Mouse (Mus musculus) midbrain, postnatal 0 days (tissue): Measurements from ENCODE around the gene Rbbp4. TPM values are rescaled to one million over a fixed set of nuclear protein-coding genes. Genes with fewer than 3 reads are reported as not detected.

Source experiments
- ATAC-seq: fragments of 200-750 bp; cut with Nextera tagmentation; 2 replicates; pipeline ENCODE4 v1.8.0; 2017; ENCODE audit warnings: moderate number of reproducible peaks, mild to moderate bottlenecking, moderate TSS enrichment, moderate library complexity; ENCODE audit not compliant: low FRiP score
- DNase-seq: peaks from one replicate; pipeline ENCODE4 v3.0.0-alpha.2; 2015; ENCODE audit warnings: low spot score
- H3K27ac ChIP-seq: fragments of 300-500 bp; sonication (generic); 2 replicates; pipeline ENCODE4 v1.5.1; 2014; ENCODE audit warnings: low read depth, mild to moderate bottlenecking, low read length, mixed read lengths
- H3K27me3 ChIP-seq: fragments of 300-500 bp; sonication (generic); 2 replicates; pipeline ENCODE4 v1.6.1; 2014; ENCODE audit warnings: low read length, control low read depth, mixed read lengths; ENCODE audit not compliant: insufficient read depth
- H3K36me3 ChIP-seq: fragments of 300-500 bp; sonication (generic); 2 replicates; pipeline ENCODE4 v1.6.1; 2014; ENCODE audit warnings: low read length, control low read depth, mixed read lengths; ENCODE audit not compliant: insufficient read depth
- H3K4me1 ChIP-seq: fragments of 300-500 bp; sonication (generic); 2 replicates; pipeline ENCODE4 v1.6.1; 2014; ENCODE audit warnings: mild to moderate bottlenecking, control low read depth, antibody characterized with exemption, low read length, mixed read lengths; ENCODE audit not compliant: insufficient read depth
- H3K4me2 ChIP-seq: fragments of 300-500 bp; sonication (generic); 2 replicates; pipeline ENCODE4 v1.6.1; 2014; ENCODE audit warnings: low read depth, mild to moderate bottlenecking, low read length, mixed read lengths; ENCODE audit not compliant: poor library complexity, severe bottlenecking
- H3K4me3 ChIP-seq: fragments of 300-500 bp; sonication (generic); 2 replicates; pipeline ENCODE4 v1.5.1; 2014; ENCODE audit warnings: low read depth, mild to moderate bottlenecking, low read length, moderate library complexity
- H3K9ac ChIP-seq: fragments of 300-500 bp; sonication (generic); replicated peaks from 2 replicates; pipeline ENCODE4 v1.6.1; 2014; ENCODE audit warnings: mild to moderate bottlenecking, low read length, moderate library complexity, mixed read lengths; ENCODE audit not compliant: poor library complexity, severe bottlenecking
- H3K9me3 ChIP-seq: fragments of 300-500 bp; sonication (generic); 2 replicates; pipeline ENCODE4 v1.6.1; 2016; ENCODE audit warnings: low read length, control low read depth
- CTCF ChIP-seq: IDR thresholded peaks from 2 replicates; pipeline ENCODE4 v1.5.1; 2016; ENCODE audit warnings: antibody characterized with exemption, mild to moderate bottlenecking
- WGBS: fragments of 180-500 bp; shearing (Covaris S2); extraction: QIAGEN DNeasy Blood & Tissue Kit; methylation state at CpG from one replicate; pipeline ENCODE4 v1.1.7; 2014; 5-methylcytosine and 5-hydroxymethylcytosine counted together
- microRNA-seq: library from miRNA; unstranded; fragments of <30 nt; microRNA quantifications from one replicate; pipeline ENCODE4, GENCODE M21; 2016; ENCODE audit warnings: borderline number of aligned reads
- polyA plus RNA-seq: library from polyadenylated mRNA; unstranded; fragments of >200 nt; fragmentation: Nextera tagmentation; extraction: Ambion mirVana; gene quantifications from 2 replicates; pipeline ENCODE4 v1.2.1, GENCODE M21; 2015
- total RNA-seq: library from RNA; depleted of rRNA; stranded (reverse); fragments of >200 nt; gene quantifications from 2 replicates; pipeline ENCODE4 v1.2.3, GENCODE M21; 2014; rRNA removed

The Rbbp4 gene
- total and polyA plus RNA-seq, 2 experiments from 2014 or later: 79.2 to 198 TPM

- H3K4me2 ChIP-seq: no peak overlapping the region
- no peak overlapping the region for H3K27ac ChIP-seq
- DNase-seq (no peak), ATAC-seq (no peak)
- H3K4me1 ChIP-seq: peaks cover 4% of the 10 kb centered on the region; the same call in 1 of the 2 replicates
- no peaks in the 10 kb centered on the region for H3K27me3 ChIP-seq
- H3K9me3 ChIP-seq: no peaks in the 10 kb centered on the region
- no peak overlapping the region for H3K4me3 ChIP-seq
- TF ChIP-seq CTCF: no peak
- WGBS: 39% methylated on average over 4 of the region's 4 CpGs
- H3K9ac ChIP-seq: no peak overlapping the region
- H3K36me3 ChIP-seq: no peaks in the 10 kb centered on the region
These were observed 76.1 kb downstream of the Rbbp4 start for GRCm38 (mm10) chr4:129259101-129259500.

Small RNA genes lying within 50 kb of the gene (microRNA-seq; reads per million reads assigned to microRNA genes)
- not detected for gene Gm22994

Other genes with a start within 250 kb of the Rbbp4 start
- gene Tmem54, start 229.8 kb downstream of the Rbbp4 start, total RNA-seq: 0.99 TPM in 1 of 2 replicates, not detected in the other
- gene Tmem54, start 229.8 kb downstream of the Rbbp4 start, polyA plus RNA-seq: 0.21 TPM in 1 of 2 replicates, not detected in the other
- 282 and 292 TPM in 2 replicates for gene Hpca, start 213.3 kb downstream of the Rbbp4 start, total RNA-seq
- gene Hpca, start 213.3 kb downstream of the Rbbp4 start, polyA plus RNA-seq: 217 and 238 TPM in 2 replicates
- gene Fndc5, start 198.4 kb downstream of the Rbbp4 start, total RNA-seq: 22.5 and 36.3 TPM in 2 replicates
- 14.6 and 16.1 TPM in 2 replicates for gene Fndc5, start 198.4 kb downstream of the Rbbp4 start, polyA plus RNA-seq
- gene S100pbp, start 145.6 kb downstream of the Rbbp4 start, total RNA-seq: 49.6 and 59.5 TPM in 2 replicates
- gene S100pbp, start 145.6 kb downstream of the Rbbp4 start, polyA plus RNA-seq: 20.7 and 24.2 TPM in 2 replicates
- gene Yars, start 145.6 kb downstream of the Rbbp4 start, total RNA-seq: 66.8 and 81.9 TPM in 2 replicates
- 107 and 111 TPM in 2 replicates for gene Yars, start 145.6 kb downstream of the Rbbp4 start, polyA plus RNA-seq
- 16.6 and 25.6 TPM in 2 replicates for gene C77080, start 74.0 kb downstream of the Rbbp4 start, total RNA-seq
- 5.2 and 5.5 TPM in 2 replicates for gene C77080, start 74.0 kb downstream of the Rbbp4 start, polyA plus RNA-seq
- 2.1 and 2.6 TPM in 2 replicates for gene Sync, start 47.8 kb downstream of the Rbbp4 start, total RNA-seq
- 1.1 and 1.3 TPM in 2 replicates for gene Sync, start 47.8 kb downstream of the Rbbp4 start, polyA plus RNA-seq
- gene Zbtb8os, start 325 bp upstream of the Rbbp4 start, total RNA-seq: 2.9 and 4.1 TPM in 2 replicates
- gene Zbtb8os, start 325 bp upstream of the Rbbp4 start, polyA plus RNA-seq: 15.6 and 20.6 TPM in 2 replicates
- gene Zbtb8a, start 42.7 kb upstream of the Rbbp4 start, total RNA-seq: 22.9 and 25.2 TPM in 2 replicates
- 15.5 and 15.8 TPM in 2 replicates for gene Zbtb8a, start 42.7 kb upstream of the Rbbp4 start, polyA plus RNA-seq
- 14.3 and 15.1 TPM in 2 replicates for gene Zbtb8b, start 105.5 kb upstream of the Rbbp4 start, total RNA-seq
- gene Zbtb8b, start 105.5 kb upstream of the Rbbp4 start, polyA plus RNA-seq: 14.5 and 15.9 TPM in 2 replicates
- gene Bsdc1, start 126.2 kb upstream of the Rbbp4 start, total RNA-seq: 53.7 and 58.9 TPM in 2 replicates
- gene Bsdc1, start 126.2 kb upstream of the Rbbp4 start, polyA plus RNA-seq: 27.0 and 27.1 TPM in 2 replicates
- 0.16 and 2.5 TPM in 2 replicates for gene Tssk3, start 155.7 kb upstream of the Rbbp4 start, total RNA-seq
- gene Tssk3, start 155.7 kb upstream of the Rbbp4 start, polyA plus RNA-seq: 1.7 and 1.8 TPM in 2 replicates
- 2.2 TPM in 1 of 2 replicates, not detected in the other for gene Fam229a, start 155.8 kb upstream of the Rbbp4 start, total RNA-seq
- 4.3 and 5.4 TPM in 2 replicates for gene Fam229a, start 155.8 kb upstream of the Rbbp4 start, polyA plus RNA-seq
- gene Marcksl1, start 178.2 kb upstream of the Rbbp4 start, total RNA-seq: 1,529 and 1,586 TPM in 2 replicates
- 1,678 and 1,776 TPM in 2 replicates for gene Marcksl1, start 178.2 kb upstream of the Rbbp4 start, polyA plus RNA-seq
- gene Hdac1, start 207.3 kb upstream of the Rbbp4 start, total RNA-seq: 28.3 and 31.2 TPM in 2 replicates
- 48.4 and 48.9 TPM in 2 replicates for gene Hdac1, start 207.3 kb upstream of the Rbbp4 start, polyA plus RNA-seq
- 17.5 and 20.4 TPM in 2 replicates for gene Lck, start 238.3 kb upstream of the Rbbp4 start, total RNA-seq
- gene Lck, start 238.3 kb upstream of the Rbbp4 start, polyA plus RNA-seq: 17.5 and 20.7 TPM in 2 replicates
- gene Fam167b, start 243.2 kb upstream of the Rbbp4 start, total RNA-seq: not detected in 2 replicates
- not detected in 2 replicates for gene Fam167b, start 243.2 kb upstream of the Rbbp4 start, polyA plus RNA-seq